Mouse (Mus musculus) layer of hippocampus, adult 9-10 months (tissue): Measurements from ENCODE around the gene St13.

ENCODE experiments used
- DNase-seq: peaks from one replicate; pipeline ENCODE4 v3.0.0; 2022; ENCODE audit warnings: low spot score

The St13 gene

DNA sequence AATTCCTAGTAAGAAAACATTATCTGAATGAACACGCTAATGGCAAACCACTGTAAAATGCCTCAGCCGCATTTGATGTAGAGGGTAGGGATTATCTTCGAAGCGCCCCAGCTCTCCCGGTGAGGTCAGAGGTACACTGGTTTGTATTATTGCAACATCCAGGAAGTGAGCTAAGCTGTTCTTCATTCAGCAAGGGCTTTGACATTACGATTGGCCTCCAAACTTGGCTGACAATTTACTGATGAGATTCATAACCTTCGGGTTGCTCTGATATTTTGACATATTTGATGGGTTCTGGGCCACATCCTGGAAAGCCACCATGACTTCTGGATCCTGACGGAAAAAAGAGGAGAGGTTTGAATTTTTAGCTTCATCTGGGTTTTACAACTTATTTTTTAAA is 34.6 kb downstream of the St13 start:
- no peak for DNase-seq

- no peak for DNase-seq
Measured at GRCm38 (mm10) chr15:81364271-81364670, 35.6 kb downstream of the St13 start.

DNA sequence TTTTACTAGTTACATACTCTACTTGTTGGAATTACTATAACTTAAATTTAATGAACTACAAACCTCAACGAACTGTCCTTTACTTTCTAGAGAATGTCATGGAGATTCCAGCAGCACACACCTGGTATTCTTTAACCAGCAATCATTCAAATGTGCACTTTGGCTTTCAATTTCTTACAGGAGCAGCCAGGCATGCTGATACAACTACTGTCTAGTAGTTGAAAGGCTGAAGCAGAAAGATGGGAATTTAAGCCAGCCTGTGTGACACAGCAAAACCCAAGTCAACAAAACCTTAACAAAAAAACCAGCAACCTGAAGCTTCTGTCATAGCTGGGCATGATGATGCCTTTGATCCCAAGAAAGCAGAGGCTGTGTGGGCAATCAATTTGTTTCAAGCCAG is 37.4 kb downstream of the St13 start:
- DNase-seq = no peak

- no peak for DNase-seq
Measured at GRCm38 (mm10) chr15:81361417-81362015, 38.4 kb downstream of the St13 start.

DNA sequence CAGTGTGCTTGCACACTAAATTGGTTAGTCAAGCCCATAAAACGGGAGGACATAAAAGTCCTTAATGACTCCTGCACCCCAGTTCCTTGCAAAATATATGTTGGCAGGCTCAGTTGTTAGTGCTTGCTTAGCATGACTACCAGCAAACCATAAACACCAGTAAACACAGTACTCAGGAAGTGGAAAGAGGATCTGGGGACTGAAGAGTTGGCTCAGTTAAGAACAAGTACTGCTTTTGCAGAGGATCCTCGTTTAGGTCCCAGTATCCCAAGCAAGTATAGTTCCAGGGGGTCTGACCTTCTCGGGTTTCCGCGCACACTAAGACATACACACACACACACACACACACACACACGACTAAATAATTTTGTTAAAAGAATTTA is 38.9 kb downstream of the St13 start:
- DNase-seq = no peak

DNA sequence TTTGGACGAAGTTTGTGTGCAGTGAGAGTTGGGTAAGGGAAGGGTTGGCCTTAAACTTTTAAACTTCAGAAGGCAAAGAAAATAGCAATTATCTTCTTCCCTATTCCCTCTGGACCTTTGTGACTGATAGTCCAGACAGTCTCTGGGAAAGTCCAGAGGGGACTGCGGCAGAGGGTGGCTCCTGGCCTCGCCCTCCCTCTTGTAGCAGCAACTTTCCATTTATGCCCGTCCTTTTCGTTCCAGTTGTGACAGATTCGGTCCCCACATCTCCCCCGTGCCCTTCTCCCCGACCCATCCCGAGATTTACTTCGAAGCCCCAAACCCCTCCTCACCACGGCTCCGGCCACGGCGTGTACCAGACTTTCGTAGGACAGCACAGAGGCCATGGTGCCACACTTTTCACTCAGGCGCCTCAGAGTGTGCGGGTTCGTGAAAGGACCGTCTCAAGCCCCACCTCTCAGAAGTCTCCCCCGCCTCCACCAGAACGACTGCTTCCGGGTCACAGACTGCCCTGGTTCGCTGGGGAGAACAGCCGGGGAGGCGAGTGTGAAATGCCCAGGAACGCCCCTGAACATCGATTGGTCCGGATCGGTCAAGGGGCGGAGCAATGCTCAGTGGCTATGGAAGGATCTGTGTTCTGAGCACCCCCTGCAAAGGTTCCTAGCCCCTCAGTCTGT is 39.4 kb downstream of the St13 start, which contains the start of gene Slc25a17:
Gene Slc25a17 (minus strand): TSS at position 468 of the 677 bp plus-strand sequence.
- peak; percentile 78 for DNase-seq

DNA sequence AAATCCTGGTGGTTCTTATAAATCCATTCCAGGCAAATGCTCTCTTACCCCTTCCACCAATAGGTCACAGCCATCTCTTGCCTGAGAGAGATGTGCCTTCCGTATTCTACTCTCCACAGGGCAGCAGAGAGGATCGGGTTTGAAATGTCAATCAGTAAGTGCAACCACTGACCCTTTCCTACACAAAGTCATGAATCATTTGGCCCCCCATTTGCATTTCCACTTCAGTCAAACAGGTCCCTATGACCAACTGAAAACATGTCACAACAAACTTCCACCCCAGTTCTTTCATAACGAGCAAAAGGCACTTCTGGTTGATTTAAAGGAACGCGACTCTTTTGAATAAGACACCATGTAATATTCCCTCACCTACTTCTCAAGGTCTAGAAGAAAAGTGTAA is 40.5 kb downstream of the St13 start:
- no peak for DNase-seq

DNA sequence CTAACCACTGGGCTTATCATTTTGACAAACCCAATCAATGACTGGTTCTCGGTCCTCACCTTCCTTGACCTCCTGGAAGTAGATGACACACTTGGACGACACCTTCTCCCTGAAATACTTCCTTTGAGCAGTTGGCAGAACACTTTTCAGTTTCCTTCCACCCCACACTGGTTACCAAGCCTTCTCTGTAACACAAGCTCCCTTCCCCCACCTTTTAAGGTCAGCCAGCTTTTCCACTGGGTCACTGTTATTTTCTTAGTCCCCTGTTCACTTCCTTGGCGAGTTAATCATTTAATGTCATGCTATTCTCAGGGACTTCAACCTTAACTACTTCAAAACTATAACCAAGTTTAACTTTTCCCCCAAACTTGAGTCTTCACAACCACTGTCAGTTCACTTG is 40.9 kb downstream of the St13 start:
- DNase-seq = no peak

DNA sequence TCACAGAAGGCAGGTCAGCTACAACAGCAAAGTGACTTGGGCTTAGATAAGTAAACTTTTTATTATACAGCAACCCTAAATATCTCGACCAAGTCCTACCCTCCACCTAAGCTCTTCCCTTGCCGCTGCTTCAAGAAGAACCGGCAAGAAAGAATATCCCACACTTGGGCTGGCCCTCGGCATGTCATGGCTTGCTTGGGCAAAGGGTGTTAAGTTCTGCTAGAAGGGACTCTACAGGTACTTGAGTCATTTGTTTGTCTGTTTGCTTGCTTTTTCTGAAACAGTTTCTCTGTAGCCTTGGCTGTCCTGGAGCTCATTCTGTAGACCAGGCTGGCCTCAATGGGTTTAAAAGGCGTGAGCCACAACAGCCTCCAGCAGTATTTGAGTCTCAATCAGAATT is 42.9 kb downstream of the St13 start:
- DNase-seq = no peak

DNA sequence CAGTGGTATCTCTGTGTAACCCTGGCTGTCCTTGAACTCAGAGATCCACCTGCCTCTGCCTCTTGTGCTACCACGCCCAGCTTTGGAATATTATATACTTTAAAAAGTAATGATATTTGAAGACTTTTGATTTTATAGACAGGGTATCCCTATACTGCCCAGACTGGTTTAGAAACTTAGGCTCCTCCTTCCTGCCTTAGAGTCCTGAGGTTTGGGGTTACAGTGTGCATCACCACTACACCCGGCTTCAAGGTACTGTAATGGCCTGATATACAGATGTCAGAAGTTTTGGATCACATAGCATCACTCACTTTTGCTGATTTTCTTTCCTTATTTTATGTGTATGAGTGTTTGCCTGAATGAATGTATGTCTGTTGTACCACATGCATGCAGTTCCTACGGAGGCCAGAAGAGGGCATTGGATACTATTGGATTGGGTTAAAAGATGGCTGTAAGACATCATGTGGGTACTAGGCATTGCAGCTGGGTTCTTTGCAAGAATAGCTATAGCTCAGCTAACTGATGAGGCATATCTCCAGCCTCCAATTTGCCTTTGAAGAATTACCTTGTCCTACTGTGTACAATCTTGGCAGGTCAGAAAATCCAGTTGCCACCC is 44.6 kb downstream of the St13 start:
- no peak for DNase-seq

GRCm38 (mm10) chr15:81352638-81353037 is 47.2 kb downstream of the St13 start:
- no peak for DNase-seq

GRCm38 (mm10) chr15:81350401-81350800 is 49.5 kb downstream of the St13 start:
- no peak for DNase-seq

GRCm38 (mm10) chr15:81348366-81348765 is 51.5 kb downstream of the St13 start:
- no peak for DNase-seq

- no peak for DNase-seq
Measured at GRCm38 (mm10) chr15:81347466-81347865, 52.4 kb downstream of the St13 start.

DNA sequence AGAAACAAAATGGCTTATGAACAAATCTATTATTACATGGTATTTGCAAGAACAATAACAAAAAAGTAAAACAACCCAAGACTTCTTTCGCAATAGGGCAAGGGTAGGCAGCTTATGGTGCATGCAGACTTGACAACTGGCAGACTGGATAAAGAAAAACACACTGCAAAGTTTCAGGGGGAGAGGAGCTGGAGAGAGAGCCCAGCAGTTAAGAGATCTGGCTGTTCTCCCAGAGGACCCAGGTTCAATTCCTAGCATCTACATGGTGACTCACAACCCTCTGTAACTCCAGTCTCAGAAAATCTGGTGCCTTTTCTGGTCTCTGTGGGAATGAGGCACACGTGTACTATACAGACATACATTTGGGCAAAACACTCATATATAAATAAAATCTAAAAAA is 58.5 kb downstream of the St13 start:
- no peak for DNase-seq

DNA sequence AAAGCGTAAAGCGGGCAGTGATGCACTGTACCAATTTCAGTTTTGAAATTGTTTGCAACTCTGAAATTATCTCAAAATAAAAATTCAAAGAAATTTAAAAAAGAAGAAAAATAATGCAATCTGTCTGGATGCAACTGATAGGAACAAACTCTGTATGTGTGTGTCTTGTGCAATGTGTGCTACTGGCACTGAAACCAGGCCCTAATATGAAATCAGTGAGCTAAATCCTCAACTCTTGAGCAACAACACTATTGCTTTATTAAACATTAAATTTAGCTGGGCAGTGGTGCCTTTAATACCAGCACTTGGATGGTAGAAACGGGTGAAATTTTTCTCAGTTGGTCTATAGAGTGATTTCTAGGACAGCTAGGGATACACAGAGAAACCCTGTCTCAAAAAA is 60.7 kb downstream of the St13 start:
- DNase-seq = no peak

- DNase-seq = no peak
Measured at GRCm38 (mm10) chr15:81336466-81336865, 63.4 kb downstream of the St13 start.

DNA sequence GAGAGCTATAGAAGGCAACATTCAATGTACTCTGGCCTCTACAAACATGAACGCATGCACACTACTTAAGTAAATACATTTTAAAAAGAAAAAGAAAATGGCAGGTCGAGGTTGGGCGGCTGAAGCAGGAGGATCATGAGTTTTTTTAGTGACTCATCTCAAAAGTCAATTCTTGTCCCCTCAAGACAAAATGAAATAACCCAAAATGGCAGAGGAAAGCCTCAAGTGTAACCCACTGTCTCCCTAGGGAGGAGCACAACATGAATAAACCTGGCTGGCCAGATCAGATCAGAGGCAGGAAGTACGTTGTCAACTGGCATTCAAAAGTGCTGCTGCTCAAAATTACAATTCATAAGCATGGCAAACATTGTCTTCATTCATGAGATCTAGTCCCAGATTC is 67.4 kb downstream of the St13 start:
- no peak for DNase-seq

DNA sequence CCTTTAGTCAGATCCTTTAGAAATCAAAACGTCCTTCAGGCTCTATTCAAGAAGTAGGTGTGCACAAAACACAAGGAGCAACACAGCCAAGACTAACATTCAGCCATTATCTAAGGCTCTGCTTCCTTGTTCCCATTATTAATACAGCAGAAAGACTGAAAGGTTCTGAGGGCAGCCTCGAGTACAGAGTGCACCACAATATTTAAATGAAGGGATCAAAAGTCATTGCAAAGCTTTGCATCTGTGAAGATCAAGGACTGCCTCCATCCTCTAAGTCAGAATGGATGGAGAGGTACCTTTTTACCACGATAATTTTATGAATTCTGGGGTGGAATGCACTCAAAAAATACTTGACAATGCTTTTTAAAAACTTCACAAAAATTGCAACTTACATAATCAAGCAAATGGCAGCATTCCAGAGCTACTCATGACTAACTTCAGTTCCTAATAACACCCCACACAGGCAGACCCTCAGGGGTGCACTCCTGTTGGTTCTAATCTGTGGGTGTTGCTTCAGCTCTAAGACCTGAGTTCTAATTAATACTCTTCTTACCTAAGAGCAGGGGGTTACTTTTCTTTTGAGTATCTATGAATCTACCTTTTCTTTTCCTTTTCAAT is 69.0 kb downstream of the St13 start:
- DNase-seq = no peak

- no peak for DNase-seq
Measured at GRCm38 (mm10) chr15:81329721-81330369, 70.0 kb downstream of the St13 start.

DNA sequence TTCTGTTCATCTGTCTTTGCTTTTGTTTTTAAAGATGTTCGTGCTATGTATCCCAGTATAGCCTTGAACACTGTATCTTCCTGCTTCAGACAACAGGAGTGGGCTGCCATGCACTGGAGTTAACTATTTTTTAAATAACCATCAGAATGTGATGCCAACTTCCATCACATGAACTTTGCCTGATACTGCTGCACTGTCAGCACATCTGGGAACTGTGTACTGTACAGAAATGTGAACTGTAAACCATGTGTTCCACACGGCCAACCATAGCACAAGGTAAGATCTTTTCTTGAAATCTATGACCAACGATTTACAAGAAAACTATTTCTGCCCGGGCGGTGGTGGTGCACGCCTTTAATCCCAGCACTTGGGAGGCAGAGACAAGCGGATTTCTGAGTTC is 72.4 kb downstream of the St13 start:
- no peak for DNase-seq

DNA sequence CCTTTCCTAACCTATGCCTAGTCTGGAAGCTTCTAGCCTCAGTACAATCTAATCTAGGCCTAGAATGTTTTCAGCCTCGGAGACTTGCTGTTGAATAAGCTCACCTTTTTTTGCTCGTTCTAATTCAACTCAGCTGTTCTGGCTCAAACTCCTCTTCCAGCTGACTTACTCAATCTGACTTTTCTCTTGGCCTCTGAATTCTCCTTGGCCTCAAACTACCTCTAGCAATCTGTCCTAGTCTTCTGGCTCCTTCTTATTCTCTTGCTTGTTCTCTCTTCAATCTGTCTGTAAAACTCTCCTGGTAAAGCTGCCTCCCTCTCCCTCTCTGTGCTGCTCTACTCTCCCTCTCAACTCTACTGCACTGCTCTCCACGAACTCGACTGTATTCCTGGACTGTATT is 74.9 kb downstream of the St13 start:
- no peak for DNase-seq

DNA sequence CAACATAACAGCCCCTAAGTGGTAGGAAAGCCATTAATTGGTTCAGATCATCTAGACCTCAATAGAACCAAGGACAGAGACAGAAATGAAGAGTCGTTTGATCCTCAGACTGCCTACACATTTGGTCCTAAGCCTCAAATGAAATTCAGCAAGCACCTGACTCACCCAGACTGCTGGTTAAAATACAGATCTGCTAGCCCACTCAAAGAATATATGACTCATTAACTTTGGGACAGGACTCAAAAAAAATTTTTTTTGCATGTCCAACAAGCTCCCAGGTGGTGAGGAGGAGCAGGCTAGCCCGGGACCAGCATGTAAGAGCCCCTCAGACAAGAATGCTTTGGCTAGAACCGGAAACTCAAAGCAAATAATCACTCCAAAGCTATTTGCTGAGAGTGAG is 79.7 kb downstream of the St13 start:
- DNase-seq = no peak
